Mouse (Mus musculus) left cerebral cortex, adult 2 months (tissue): ENCODE results near the gene Btbd35f2. TPM values are rescaled to one million over a fixed set of nuclear protein-coding genes. Genes with fewer than 3 reads are reported as not detected.
"Not testable (repeated sequence)": the region's sequence is repeated elsewhere in the genome, so short reads cannot be mapped to it uniquely, and the experiment has no call there.

ENCODE experiments used
- DNase-seq, 2 experiments: peaks; one replicate each; pipeline ENCODE4 v3.0.0; 2021 to 2022; ENCODE audit warnings: low spot score in 2 of 2, mixed read lengths in 1 of 2; ENCODE audit errors: extremely low spot score in 1 of 2
- H3K27ac ChIP-seq: fragments of 200-600 bp; 2 replicates; pipeline ENCODE4 v1.8.1; 2022
- H3K4me3 ChIP-seq: fragments of 200-600 bp; 2 replicates; pipeline ENCODE4 v1.8.1; 2022
- intact Hi-C: fragments of 180-260 bp; cut with DNase I; formaldehyde crosslinking; loops from one replicate; pipeline ENCODE4 v1.15.1; 2025
- long read RNA-seq, 2 experiments: library from polyadenylated mRNA; stranded (forward); transcript quantifications; one replicate each; pipeline ENCODE4 v2.0.0; 2021; ENCODE audit warnings: borderline mapping rate in 2 of 2
- total RNA-seq, 2 experiments: library from RNA; stranded (reverse); gene quantifications; 2 replicates each; pipeline ENCODE4 v1.2.3; 2021

The Btbd35f2 gene
- not detected for total RNA-seq
- long read RNA-seq, experiment 1: 0 reads
- long read RNA-seq, experiment 2, partial matches to known transcripts: 0 of 1 reads
- long read RNA-seq, experiment 2, other reads (novel, unspliced or antisense): 1 of 1 reads

- H3K4me3 ChIP-seq, DNase-seq, H3K27ac ChIP-seq, intact Hi-C loops: not testable (repeated sequence)
Observed at GRCm38 (mm10) chrX:32278094-32278493, at the start of gene Btbd35f2. Btbd35f2 (plus strand) TSS chrX:32278394.

Other genes starting within 250 kb of the Btbd35f2 start
- not detected for gene Btbd35f22, start 230.6 kb upstream of the Btbd35f2 start, total RNA-seq